Mouse (Mus musculus): ENCODE results near the gene Dennd5b.

DNA sequence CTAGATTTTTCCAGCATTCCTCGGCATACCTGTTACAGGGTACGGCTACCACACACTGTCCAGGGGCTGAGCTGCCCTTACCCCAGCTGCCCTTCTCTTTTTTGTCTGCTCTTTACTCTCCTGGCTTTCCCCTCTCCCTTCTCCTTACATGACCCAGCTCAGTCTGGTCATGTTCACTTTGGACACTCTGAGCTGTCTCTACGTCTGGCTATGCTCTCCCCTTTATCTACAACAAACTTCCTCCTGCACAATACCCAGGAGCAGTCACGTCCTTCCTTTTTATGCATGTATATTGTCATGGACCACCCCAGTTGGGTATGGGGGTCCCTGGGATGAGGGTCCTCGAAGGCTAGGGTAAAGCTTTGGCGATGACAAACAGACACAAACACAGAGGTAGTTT, 34.2 kb upstream of the Dennd5b start:
- no peak for TF ChIP-seq CTCF (IDR thresholded peaks at IDR 0.05; ENCODE audit: low read depth, low read length)
- no peak for TF ChIP-seq POLR2A (IDR thresholded peaks at IDR 0.05; ENCODE audit: extremely low read depth, insufficient read depth, low read length)
